Mouse (Mus musculus): ENCODE data around the gene Exosc3.

- no peak for TF ChIP-seq GATA1 (IDR thresholded peaks at IDR 0.05; ENCODE audit: low read length)
- TF ChIP-seq TAL1 (IDR thresholded peaks at IDR 0.05; ENCODE audit: low read length), result no peak
Observed at GRCm38 (mm10) chr4:45308606-45309005, 33.9 kb downstream of the Exosc3 start.

Data from erythroblast, embryonic 14.5 days (primary cell).